Mouse (Mus musculus) E14TG2a.4 (cell line): ENCODE results near the gene Sept8.

Experiments used
- CTCF ChIP-seq: conservative IDR thresholded peaks from 2 replicates; pipeline ENCODE4 v1.5.1; 2014; ENCODE audit warnings: low read length
- NANOG ChIP-seq: IDR thresholded peaks from 2 replicates; pipeline ENCODE4 v1.6.1; 2014; ENCODE audit warnings: borderline replicate concordance, low read length, mixed read lengths
- POU5F1 ChIP-seq: IDR thresholded peaks from 2 replicates; pipeline ENCODE4 v1.6.1; 2014; ENCODE audit warnings: low read length, borderline replicate concordance

GRCm38 (mm10) chr11:53469968-53470695 lies 48.9 kb upstream of the Sept8 start, which contains the start of gene Gm9837:
- peak; percentile 85 for TF ChIP-seq CTCF
- no peak for TF ChIP-seq NANOG
- TF ChIP-seq POU5F1, result no peak
